Mouse (Mus musculus): ENCODE results near the gene Gm20721. TPM values are rescaled to one million over a fixed set of nuclear protein-coding genes. Genes with fewer than 3 reads are reported as not detected.

Gm20721 gene
- polyA plus RNA-seq, 1 experiment from 2014 or later = 49.2 TPM

- peaks cover 50% of the 10 kb centered on the region for H3K4me1 ChIP-seq (replicated peaks)
- ATAC-seq (ENCODE audit: insufficient read depth) = peak; percentile 58
- peak overlapping the region; percentile 78 for H3K4me2 ChIP-seq
- H3K9me3 ChIP-seq (replicated peaks) = peaks cover 18% of the 10 kb centered on the region
- no peak overlapping the region for H3K9ac ChIP-seq
- peak overlapping the region; percentile 68 for H3K4me3 ChIP-seq (replicated peaks)
- no peaks in the 10 kb centered on the region for H3K36me3 ChIP-seq (replicated peaks)
- 52% methylated on average over 29 of the region's 29 CpGs for WGBS (ENCODE audit: insufficient replicate concordance)
- peaks cover 51% of the 10 kb centered on the region for H3K27me3 ChIP-seq
- no peak overlapping the region for H3K27ac ChIP-seq (replicated peaks)
Observed at GRCm38 (mm10) chr2:174297086-174297571, 49.4 kb downstream of the Gm20721 start.

GRCm38 (mm10) chr2:174295900-174296465 is 50.5 kb downstream of the Gm20721 start:
- Histone ChIP-seq H3K36me3 (replicated peaks) (no peaks in the 10 kb centered on the region), H3K4me2 (peak overlapping the region; percentile 78), H3K4me3 (replicated peaks) (peak overlapping the region; percentile 68), H3K4me1 (replicated peaks) (peaks cover 56% of the 10 kb centered on the region), H3K27me3 (peaks cover 42% of the 10 kb centered on the region), H3K27ac (replicated peaks) (peak overlapping the region; percentile 14; the same call in 1 of the 2 replicates), H3K9ac (peak overlapping the region; percentile 55), H3K9me3 (replicated peaks) (peaks cover 18% of the 10 kb centered on the region)
- WGBS (ENCODE audit: insufficient replicate concordance) = 50% methylated on average over 29 of the region's 29 CpGs
- no peak for ATAC-seq (ENCODE audit: insufficient read depth)

DNA sequence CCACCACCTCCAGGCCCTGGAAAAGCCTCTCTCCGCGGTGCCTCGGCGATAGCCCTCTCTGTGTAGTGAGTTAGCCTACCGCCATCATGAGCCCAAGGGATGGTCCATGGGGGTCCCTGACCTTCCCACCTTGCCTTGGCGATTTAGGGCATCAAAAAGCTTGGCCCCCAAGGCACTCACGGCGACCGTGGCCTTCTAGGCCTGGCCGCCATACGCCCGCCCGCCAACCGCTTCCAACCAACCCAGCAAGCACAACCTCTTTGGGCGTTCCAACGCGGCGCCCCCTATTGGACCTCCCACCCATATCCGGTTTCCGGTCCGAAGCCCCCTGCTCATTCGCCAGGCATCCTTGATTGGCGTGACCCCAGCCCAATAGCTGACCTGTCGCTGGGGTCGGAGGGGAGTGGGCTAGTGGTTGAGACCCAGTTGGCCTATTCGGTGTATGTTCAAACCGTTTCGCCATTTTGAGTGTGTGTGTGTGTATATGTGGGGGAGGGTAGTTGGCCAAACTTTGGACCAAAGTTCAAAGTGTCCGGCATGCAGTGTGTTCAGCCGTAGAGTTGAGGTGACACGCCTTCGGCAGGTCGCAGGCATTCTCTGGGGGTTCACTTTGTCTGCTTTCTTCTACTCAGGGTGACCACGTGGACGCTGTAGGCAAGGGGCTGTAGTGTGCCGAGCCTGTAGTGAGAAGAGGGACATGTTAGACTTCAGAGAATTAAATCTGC is 51.2 kb downstream of the Gm20721 start:
- peak; percentile 82 for ATAC-seq (ENCODE audit: insufficient read depth)

DNA sequence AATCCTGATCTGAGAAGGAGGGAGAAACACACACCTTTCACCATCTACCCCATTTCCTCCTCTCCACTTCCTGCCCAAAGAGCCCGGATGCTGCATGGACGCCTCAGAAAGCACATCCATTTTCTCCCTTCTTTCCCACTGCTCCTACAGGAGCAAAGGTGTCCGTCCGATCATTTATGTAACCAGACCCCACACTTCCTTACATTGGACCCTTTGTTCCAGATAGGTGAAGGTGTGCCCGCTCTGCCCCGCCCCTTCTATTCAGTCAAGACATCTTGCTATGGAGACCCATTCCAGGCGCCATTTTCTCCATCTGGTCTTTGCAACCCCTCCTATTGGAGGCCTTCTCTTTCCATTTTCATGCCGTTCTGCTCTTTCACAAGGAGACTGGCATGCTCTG is 52.1 kb downstream of the Gm20721 start:
- H3K9me3 ChIP-seq (replicated peaks) = peaks cover 18% of the 10 kb centered on the region
- H3K36me3 ChIP-seq (replicated peaks) = 0 out of 2 replicates have a peak, but pooled peaks cover under 1% of the 10 kb centered on the region
- peaks cover 50% of the 10 kb centered on the region for H3K4me1 ChIP-seq (replicated peaks)
- H3K27me3 ChIP-seq = peaks cover 27% of the 10 kb centered on the region
- 48% methylated on average over 8 of the region's 8 CpGs for WGBS (ENCODE audit: insufficient replicate concordance)
- H3K27ac ChIP-seq (replicated peaks) = peak overlapping the region; percentile 72
- peak overlapping the region; percentile 61 for H3K9ac ChIP-seq
- no peak for ATAC-seq (ENCODE audit: insufficient read depth)
- peak overlapping the region; percentile 68 for H3K4me3 ChIP-seq (replicated peaks)
- H3K4me2 ChIP-seq = peak overlapping the region; percentile 78

More for the DNA sequence above, 51.2 kb downstream of the Gm20721 start:
- Histone ChIP-seq H3K36me3 (replicated peaks) (no peaks in the 10 kb centered on the region), H3K27ac (replicated peaks) (peak overlapping the region; percentile 72), H3K4me2 (peak overlapping the region; percentile 78), H3K4me1 (replicated peaks) (peaks cover 57% of the 10 kb centered on the region), H3K9ac (peak overlapping the region; percentile 61), H3K27me3 (peaks cover 35% of the 10 kb centered on the region), H3K4me3 (replicated peaks) (peak overlapping the region; percentile 68), H3K9me3 (replicated peaks) (peaks cover 18% of the 10 kb centered on the region)
- 43% methylated on average over 36 of the region's 36 CpGs for WGBS (ENCODE audit: insufficient replicate concordance)

DNA sequence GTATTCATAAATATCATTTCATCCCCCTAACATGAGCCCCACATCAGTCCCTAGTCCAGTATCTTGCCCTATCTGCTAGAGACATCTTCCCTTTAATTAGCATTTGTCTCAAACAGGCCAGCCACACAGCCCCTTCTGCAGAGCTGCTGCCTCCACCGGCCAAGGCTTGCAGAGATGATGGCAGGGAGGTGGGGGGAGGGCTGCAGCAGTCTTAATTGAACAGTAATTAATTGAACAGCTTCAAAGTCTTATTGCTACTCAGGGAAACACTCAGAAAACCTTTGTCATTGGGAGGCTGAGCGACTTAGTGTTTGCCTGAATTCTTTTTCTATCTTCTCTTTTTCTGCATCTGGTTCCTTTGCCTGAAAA is 54.9 kb downstream of the Gm20721 start:
- no peak for ATAC-seq (ENCODE audit: insufficient read depth)

GRCm38 (mm10) chr2:174291029-174291661 is 55.4 kb downstream of the Gm20721 start:
- peaks cover 31% of the 10 kb centered on the region for H3K27me3 ChIP-seq
- 65% methylated on average over 8 of the region's 8 CpGs for WGBS (ENCODE audit: insufficient replicate concordance)
- no peak for ATAC-seq (ENCODE audit: insufficient read depth)
- H3K9me3 ChIP-seq (replicated peaks) = 0 out of 2 replicates have a peak, but pooled peaks cover 3% of the 10 kb centered on the region
- peaks cover 25% of the 10 kb centered on the region for H3K4me1 ChIP-seq (replicated peaks)
- no peak overlapping the region for H3K4me2 ChIP-seq
- H3K36me3 ChIP-seq (replicated peaks) = peaks cover 21% of the 10 kb centered on the region
- no peak overlapping the region for H3K4me3 ChIP-seq (replicated peaks)
- no peak overlapping the region for H3K9ac ChIP-seq
- no peak overlapping the region for H3K27ac ChIP-seq (replicated peaks)

More for the DNA sequence above, 54.9 kb downstream of the Gm20721 start:
- 41% methylated on average over 2 of the region's 2 CpGs for WGBS (ENCODE audit: insufficient replicate concordance)
- H3K27ac ChIP-seq (replicated peaks) = no peak overlapping the region
- H3K9ac ChIP-seq = no peak overlapping the region
- H3K36me3 ChIP-seq (replicated peaks) = peaks cover 16% of the 10 kb centered on the region
- 0 out of 2 replicates have a peak, but pooled peaks cover 4% of the 10 kb centered on the region for H3K9me3 ChIP-seq (replicated peaks)
- no peak overlapping the region for H3K4me3 ChIP-seq (replicated peaks)
- peaks cover 30% of the 10 kb centered on the region for H3K4me1 ChIP-seq (replicated peaks)
- no peak overlapping the region for H3K4me2 ChIP-seq
- peaks cover 26% of the 10 kb centered on the region for H3K27me3 ChIP-seq

GRCm38 (mm10) chr2:174288673-174289430 is 57.7 kb downstream of the Gm20721 start:
- Histone ChIP-seq H3K4me1 (replicated peaks) (peaks cover 24% of the 10 kb centered on the region), H3K9ac (no peak overlapping the region), H3K27me3 (peaks cover 54% of the 10 kb centered on the region), H3K36me3 (replicated peaks) (peaks cover 44% of the 10 kb centered on the region), H3K4me2 (no peak overlapping the region), H3K27ac (replicated peaks) (no peak overlapping the region), H3K4me3 (replicated peaks) (no peak overlapping the region), H3K9me3 (replicated peaks) (peaks cover 20% of the 10 kb centered on the region; the same call in 1 of the 2 replicates)
- 48% methylated on average over 12 of the region's 12 CpGs for WGBS (ENCODE audit: insufficient replicate concordance)
- ATAC-seq (ENCODE audit: insufficient read depth) = no peak

DNA sequence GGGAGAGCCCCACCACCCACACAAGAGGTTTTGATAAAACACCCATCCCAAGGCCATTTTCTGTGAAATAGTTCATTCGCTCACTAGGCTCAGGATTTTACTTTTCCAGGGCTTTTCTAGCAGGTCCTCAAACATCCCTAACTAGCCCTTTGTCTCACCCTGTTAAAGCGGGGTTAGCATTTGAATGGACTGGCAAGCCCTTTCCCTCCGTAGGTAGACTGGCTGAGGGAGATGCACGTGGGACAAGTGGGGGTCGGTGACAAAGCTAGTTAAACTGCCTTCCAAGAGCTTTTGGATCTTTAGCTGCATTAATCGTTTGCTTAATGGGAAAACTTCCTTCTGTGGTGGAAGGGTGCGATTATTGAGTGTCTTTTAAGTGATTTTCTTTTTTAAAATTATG is 58.6 kb downstream of the Gm20721 start:
- 36% methylated on average over 7 of the region's 7 CpGs for WGBS (ENCODE audit: insufficient replicate concordance)
- Histone ChIP-seq H3K27me3 (peaks cover 62% of the 10 kb centered on the region), H3K4me3 (replicated peaks) (no peak overlapping the region), H3K9ac (no peak overlapping the region), H3K4me2 (no peak overlapping the region), H3K4me1 (replicated peaks) (peaks cover 19% of the 10 kb centered on the region), H3K36me3 (replicated peaks) (peaks cover 54% of the 10 kb centered on the region), H3K9me3 (replicated peaks) (peaks cover 20% of the 10 kb centered on the region; the same call in 1 of the 2 replicates), H3K27ac (replicated peaks) (no peak overlapping the region)
- ATAC-seq (ENCODE audit: insufficient read depth) = no peak

DNA sequence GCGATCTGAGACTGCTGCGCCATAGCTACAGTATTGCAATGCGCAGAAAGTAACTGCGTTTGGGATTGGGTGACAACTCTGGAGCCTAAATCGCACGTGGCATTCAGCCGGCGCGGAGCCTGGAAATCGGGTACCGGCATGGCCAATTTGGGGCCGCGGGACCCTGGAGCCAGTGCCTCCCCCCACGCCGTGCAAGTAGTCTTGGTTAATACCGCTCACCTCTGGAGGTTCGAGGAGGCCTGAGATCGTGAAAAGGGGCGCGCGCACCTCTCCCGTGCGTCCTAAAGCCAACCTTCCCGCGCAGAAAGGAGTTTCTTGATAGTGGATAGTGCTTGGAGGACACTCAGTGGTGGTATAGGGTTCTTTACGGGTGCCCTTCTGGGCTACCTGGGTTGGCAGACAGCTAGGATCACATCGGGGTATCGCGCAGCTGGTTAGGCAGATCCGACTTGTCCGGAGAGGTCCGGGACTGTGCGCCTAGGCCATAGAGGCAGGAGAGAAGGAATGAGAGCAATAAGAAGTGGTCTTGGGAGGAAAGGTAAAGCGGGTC is 60.5 kb downstream of the Gm20721 start:
- H3K9me3 ChIP-seq (replicated peaks) = peaks cover 20% of the 10 kb centered on the region; the same call in 1 of the 2 replicates
- ATAC-seq (ENCODE audit: insufficient read depth) = no peak
- no peak overlapping the region for H3K4me2 ChIP-seq

GRCm38 (mm10) chr2:174284807-174285457 is 61.6 kb downstream of the Gm20721 start:
- peaks cover 78% of the 10 kb centered on the region for H3K36me3 ChIP-seq (replicated peaks)
- peak overlapping the region; percentile 38 for H3K4me2 ChIP-seq
- no peak for ATAC-seq (ENCODE audit: insufficient read depth)
- H3K4me1 ChIP-seq (replicated peaks) = peaks cover 5% of the 10 kb centered on the region
- peaks cover 67% of the 10 kb centered on the region for H3K27me3 ChIP-seq
- 53% methylated on average over 58 of the region's 58 CpGs for WGBS (ENCODE audit: insufficient replicate concordance)
- H3K27ac ChIP-seq (replicated peaks) = no peak overlapping the region
- no peak overlapping the region for H3K9ac ChIP-seq
- H3K4me3 ChIP-seq (replicated peaks) = peak overlapping the region; percentile 8
- H3K9me3 ChIP-seq (replicated peaks) = peaks cover 20% of the 10 kb centered on the region; the same call in 1 of the 2 replicates

More for the DNA sequence above, 60.5 kb downstream of the Gm20721 start:
- no peak overlapping the region for H3K27ac ChIP-seq (replicated peaks)
- H3K36me3 ChIP-seq (replicated peaks) = peaks cover 72% of the 10 kb centered on the region
- H3K4me1 ChIP-seq (replicated peaks) = peaks cover 7% of the 10 kb centered on the region
- 50% methylated on average over 34 of the region's 34 CpGs for WGBS (ENCODE audit: insufficient replicate concordance)
- H3K27me3 ChIP-seq = peaks cover 67% of the 10 kb centered on the region
- H3K9ac ChIP-seq = no peak overlapping the region
- no peak overlapping the region for H3K4me3 ChIP-seq (replicated peaks)
